Mouse (Mus musculus): Measurements from ENCODE around the gene Ppa1.
A peak's percentile ranks its signal among the peaks of the same experiment; 100 is the strongest.
"Not testable (repeated sequence)": the region's sequence is repeated elsewhere in the genome, so short reads cannot be mapped to it uniquely, and the experiment has no call there.

Gene Ppa1

GRCm38 (mm10) chr10:61647790-61648736 is at the start of gene Ppa1:
Gene Ppa1, plus strand, starts transcription at chr10:61648552.
- DNase-seq (ENCODE audit: low read depth), result peak; percentile 93

GRCm38 (mm10) chr10:61599556-61600114 is 48.7 kb upstream of the Ppa1 start:
- no peak for DNase-seq (ENCODE audit: low read depth)

DNA sequence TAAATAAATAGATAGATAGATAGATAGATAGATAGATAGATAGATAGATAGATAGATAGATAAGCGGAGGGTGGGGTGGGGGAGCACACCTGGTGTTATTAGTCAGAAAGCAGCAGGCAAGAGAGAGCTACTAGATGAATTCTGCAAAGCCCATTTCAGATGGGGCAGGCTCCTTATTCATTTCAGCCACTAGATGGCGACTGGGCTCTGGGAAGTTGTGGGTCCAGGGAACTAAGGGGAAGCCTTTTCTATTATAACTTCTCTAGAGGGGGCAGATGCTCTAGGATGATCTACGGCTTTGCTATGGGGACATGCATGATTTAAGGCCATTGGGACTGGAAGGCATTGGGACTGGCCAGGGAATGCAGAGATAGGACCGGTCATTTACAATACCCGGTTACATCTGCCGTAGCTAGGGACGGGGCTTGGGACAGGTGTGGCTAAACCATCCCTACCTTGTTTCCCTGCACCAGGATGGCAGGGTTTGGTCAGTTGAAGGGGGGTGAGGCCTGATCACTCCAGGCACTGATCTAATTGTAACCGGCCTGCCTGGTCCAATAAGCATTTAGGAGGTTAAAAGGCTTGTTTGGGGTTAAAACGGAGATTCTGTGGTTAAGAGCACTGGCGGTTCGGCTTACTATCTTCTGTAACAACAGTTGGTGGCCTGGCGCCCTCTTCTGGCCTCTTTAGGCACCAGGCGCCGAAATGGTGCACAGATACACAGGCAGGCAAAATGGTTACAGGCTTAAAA is 45.9 kb upstream of the Ppa1 start:
- peak; percentile 86 for DNase-seq (ENCODE audit: low read depth)

- no peak for DNase-seq (ENCODE audit: low read depth)
These were observed 43.8 kb upstream of the Ppa1 start for GRCm38 (mm10) chr10:61604376-61605065.

DNA sequence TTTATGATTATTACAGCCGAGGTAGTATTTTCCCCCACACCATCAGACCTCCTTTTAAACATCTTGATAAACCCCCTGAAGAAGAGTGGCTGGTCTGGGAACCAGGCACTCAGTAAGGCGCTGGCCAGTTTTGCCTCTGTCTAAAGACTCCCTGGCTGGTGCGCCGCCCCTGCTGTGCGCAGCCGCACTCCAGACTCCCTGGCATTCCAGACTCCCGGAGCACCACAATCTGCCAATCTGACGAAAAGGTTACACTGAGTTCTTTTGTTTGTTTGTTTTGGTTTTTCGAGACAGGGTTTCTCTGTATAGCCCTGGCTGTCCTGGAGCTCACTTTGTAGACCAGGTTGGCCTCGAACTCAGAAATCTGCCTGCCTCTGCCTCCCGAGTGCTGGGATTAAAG is 43.0 kb upstream of the Ppa1 start:
- not testable (repeated sequence) for DNase-seq (ENCODE audit: low read depth)

DNA sequence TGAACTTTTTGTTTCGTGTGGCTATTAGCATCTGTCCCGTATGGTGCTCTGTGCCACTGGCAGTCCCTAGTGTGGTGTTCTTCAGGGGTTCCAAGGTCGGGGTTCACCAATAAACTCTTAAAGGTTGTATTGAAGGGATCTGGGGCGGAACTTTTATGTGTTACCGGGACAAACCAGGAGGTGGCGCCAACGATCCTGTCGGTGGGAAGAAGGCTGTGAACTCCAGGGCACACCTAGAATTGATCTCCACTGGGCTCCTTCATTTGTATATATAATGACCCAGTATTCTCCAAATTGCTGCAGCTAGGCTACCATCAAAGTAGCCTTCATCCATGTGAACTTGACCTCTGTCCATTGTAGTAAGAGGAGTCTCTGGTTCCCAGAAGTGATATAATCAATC is 42.5 kb upstream of the Ppa1 start:
- peak; percentile 85 for DNase-seq (ENCODE audit: low read depth)

GRCm38 (mm10) chr10:61608233-61608632 is 40.1 kb upstream of the Ppa1 start:
- DNase-seq (ENCODE audit: low read depth), result no peak

GRCm38 (mm10) chr10:61610650-61611235 is 37.6 kb upstream of the Ppa1 start:
- DNase-seq (ENCODE audit: low read depth), result peak; percentile 46

GRCm38 (mm10) chr10:61614311-61614710 is 34.0 kb upstream of the Ppa1 start:
- DNase-seq (ENCODE audit: low read depth), result no peak

DNA sequence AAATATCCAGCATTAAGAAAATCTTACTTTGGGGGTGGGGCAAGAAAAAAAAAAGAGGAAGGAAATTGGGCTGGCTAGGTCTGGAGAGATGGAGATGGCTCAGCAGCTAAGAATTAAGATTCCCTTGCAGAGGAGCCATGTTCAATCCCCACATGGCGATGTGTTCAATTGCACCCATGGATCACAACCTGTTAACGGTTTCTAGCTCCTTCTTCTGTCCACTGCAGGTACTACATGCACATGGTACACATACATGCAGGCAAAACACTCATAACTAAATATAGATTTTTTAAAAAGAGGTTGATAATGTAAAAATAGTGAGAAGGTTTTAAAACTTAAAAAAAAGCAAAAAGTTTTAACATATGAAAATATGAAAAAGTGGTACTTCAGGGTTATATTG is 29.8 kb upstream of the Ppa1 start:
- no peak for DNase-seq (ENCODE audit: low read depth)

DNA sequence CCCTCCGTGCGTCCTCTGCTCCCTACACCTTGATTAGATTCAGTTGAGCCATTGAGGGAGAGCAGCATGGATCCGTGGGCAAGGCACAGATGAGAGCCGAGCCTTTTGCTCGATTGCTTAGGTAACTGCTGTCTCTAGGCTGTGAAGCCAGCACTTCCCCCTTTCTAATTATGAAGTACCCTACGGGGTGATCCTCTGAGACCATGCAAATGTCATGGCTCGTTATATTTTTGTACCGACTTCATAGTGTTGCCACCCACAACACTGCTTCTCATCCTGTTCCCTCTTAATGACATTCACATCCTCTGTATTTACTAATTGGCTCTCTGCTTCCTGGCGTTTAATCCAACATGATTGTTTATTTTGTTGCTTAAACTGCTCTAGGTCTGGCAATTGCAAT is 26.7 kb upstream of the Ppa1 start:
- DNase-seq (ENCODE audit: low read depth), result no peak

GRCm38 (mm10) chr10:61623874-61624273 is 24.5 kb upstream of the Ppa1 start:
- not testable (repeated sequence) for DNase-seq (ENCODE audit: low read depth)

GRCm38 (mm10) chr10:61624771-61625170 is 23.6 kb upstream of the Ppa1 start:
- DNase-seq (ENCODE audit: low read depth), result no peak

DNA sequence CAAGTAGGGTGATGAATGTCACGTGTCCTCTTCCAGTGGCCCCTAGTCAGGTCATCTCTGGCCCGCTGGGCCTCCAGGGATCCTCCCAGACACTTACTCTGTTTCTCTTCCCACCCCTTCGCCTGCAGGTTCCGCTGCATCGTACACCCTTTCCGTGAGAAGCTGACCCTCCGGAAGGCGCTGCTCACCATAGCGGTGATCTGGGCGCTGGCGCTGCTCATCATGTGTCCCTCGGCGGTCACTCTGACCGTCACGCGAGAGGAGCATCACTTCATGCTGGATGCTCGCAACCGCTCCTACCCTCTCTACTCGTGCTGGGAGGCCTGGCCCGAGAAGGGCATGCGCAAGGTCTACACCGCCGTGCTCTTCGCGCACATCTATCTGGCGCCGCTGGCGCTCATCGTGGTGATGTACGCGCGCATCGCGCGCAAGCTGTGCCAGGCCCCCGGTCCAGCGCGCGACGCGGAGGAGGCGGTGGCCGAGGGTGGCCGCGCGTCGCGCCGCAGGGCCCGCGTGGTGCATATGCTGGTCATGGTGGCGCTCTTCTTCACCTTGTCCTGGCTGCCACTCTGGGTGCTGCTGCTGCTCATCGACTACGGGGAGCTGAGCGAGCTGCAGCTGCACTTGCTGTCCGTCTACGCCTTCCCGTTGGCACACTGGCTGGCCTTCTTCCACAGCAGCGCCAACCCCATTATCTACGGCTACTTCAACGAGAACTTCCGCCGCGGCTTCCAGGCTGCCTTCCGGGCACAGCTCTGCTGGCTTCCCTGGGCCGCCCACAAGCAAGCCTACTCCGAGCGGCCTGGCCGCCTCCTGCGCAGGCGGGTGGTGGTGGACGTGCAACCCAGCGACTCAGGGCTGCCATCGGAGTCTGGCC is 22.7 kb upstream of the Ppa1 start:
- no peak for DNase-seq (ENCODE audit: low read depth)

GRCm38 (mm10) chr10:61626551-61626950 is 21.8 kb upstream of the Ppa1 start:
- no peak for DNase-seq (ENCODE audit: low read depth)

DNA sequence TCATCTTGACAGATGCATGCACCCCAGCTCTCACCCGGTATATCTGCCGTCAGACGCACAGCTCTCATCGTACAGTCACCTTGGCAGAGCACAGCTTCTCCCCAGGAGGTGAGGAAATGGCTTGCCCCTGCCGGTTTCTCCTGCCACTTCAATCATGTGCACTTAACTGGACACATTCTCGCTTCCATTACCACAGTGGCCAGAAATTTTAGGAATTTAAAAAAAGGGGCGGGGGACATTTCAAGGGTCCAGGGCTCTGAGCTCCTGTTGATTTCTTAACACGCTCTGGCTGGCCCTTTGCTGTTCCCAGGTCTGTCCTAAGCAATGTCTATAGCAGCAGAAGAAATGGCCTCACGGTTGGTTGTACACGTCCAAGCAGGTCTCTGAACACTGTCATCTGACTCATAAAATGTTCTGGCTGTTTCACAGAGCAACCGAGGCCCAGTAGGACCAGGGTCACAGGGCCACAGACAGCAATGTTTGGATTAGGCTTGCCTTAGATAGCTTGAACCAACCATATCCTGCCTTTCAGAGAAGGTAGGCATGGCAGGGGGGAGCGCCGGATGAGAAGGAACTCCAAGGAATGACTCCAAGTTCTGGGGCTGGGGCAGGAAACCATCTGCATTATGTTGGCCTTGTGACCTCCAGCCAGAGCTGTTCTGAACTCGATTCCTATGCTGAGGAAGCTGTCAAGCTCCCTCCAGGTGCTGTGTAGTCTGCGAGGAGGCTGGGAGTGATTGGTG is 21.0 kb upstream of the Ppa1 start:
- DNase-seq (ENCODE audit: low read depth), result no peak

DNA sequence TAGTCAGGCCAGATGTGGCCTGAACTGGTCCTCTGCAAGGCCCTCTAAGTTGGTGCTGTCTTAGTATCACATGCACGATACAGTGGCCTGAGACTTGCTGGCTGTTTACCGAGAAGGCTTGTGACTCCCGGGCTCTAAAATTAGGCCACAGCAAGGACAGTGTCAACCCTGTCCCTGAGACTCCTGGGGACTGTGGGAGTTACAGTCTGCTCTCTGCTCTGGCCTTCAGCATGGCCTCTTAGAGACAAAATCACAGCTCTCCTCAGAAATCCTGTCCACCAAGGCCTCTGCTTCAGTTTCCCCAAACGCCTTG is 20.5 kb upstream of the Ppa1 start:
- no peak for DNase-seq (ENCODE audit: low read depth)

DNA sequence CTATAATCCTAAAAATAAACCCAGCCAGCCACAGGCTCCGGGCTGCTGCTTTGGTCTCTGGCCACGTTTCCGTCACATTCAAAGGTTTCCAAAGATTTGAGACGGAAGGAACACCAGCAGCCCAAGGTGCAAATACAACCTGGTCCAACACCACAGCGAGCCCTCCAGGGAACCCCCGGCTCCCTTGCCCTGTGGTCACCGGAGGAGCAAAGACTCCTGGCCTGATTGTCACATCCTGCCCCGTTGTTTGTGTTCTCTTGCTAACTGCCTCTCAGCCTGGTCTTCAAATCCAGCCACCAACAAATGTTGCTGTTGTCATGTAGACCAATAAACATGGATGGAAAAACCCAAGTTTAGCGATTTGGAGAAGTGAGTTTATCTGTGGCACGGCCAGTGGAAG is 15.9 kb upstream of the Ppa1 start:
- DNase-seq (ENCODE audit: low read depth), result no peak

- DNase-seq (ENCODE audit: low read depth), result no peak
These were observed 11.3 kb upstream of the Ppa1 start for GRCm38 (mm10) chr10:61637055-61637454.

DNA sequence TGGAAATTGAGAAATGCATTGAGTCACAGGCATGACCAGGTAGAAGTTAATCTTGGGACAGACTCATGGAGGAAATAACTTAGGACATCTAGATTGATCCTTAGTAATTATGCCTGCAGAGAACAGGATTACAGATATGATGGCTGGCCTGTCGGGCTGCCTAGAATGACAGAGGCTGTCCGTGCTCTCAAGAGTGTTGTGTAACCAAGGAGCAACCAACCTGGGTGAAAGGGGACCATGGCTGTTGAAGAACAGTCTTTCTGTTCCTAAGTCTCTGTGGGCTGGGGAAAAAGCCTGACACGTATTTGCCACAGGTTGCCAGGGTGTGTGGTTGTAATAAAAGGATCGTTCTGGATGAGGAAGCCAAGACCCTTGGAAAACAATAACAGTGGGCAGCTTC is 8.0 kb upstream of the Ppa1 start:
- DNase-seq (ENCODE audit: low read depth), result no peak
